Mouse (Mus musculus) CD4-positive, CD25-positive, alpha-beta regulatory T cell, adult 9 weeks (primary cell): ENCODE data around the gene 1700034J05Rik. TPM values are rescaled to one million over a fixed set of nuclear protein-coding genes. Genes with fewer than 3 reads are reported as not detected.

Experiments used
- polyA plus RNA-seq: library from polyadenylated mRNA; unstranded; fragments of 100-300 nt; shearing (Covaris generic); gene quantifications from one replicate; pipeline ENCODE4 v1.2.1, GENCODE M21; 2017

Gene 1700034J05Rik
- not detected for polyA plus RNA-seq

GRCm38 (mm10) chr6:146954258-146954657, at the start of gene 1700034J05Rik:
Gene 1700034J05Rik, minus strand, starts transcription at chr6:146954422.

Other genes with a start within 250 kb of the 1700034J05Rik start
- gene Stk38l, start 229.4 kb downstream of the 1700034J05Rik start, polyA plus RNA-seq, result 9.8 TPM
- 0.12 TPM for gene Arntl2, start 158.4 kb downstream of the 1700034J05Rik start, polyA plus RNA-seq
- not detected for gene Smco2, start 104.3 kb downstream of the 1700034J05Rik start, polyA plus RNA-seq
- 7.9 TPM for gene Ppfibp1, start 65.9 kb downstream of the 1700034J05Rik start, polyA plus RNA-seq
- 0.22 TPM for gene Rep15, start 78.2 kb upstream of the 1700034J05Rik start, polyA plus RNA-seq
- 61.1 TPM for gene Mrps35, start 88.3 kb upstream of the 1700034J05Rik start, polyA plus RNA-seq
- 0.48 TPM for gene Mansc4, start 132.6 kb upstream of the 1700034J05Rik start, polyA plus RNA-seq
- 6.6 TPM for gene Klhl42, start 137.0 kb upstream of the 1700034J05Rik start, polyA plus RNA-seq